Mouse (Mus musculus): ENCODE measurements around the gene Rcsd1.
"Not testable (repeated sequence)": the region's sequence is repeated elsewhere in the genome, so short reads cannot be mapped to it uniquely, and the experiment has no call there.

Rcsd1 gene

GRCm38 (mm10) chr1:165689845-165690244, 19.7 kb downstream of the Rcsd1 start:
- no peak for DNase-seq (ENCODE audit: low read depth, low spot score)

DNA sequence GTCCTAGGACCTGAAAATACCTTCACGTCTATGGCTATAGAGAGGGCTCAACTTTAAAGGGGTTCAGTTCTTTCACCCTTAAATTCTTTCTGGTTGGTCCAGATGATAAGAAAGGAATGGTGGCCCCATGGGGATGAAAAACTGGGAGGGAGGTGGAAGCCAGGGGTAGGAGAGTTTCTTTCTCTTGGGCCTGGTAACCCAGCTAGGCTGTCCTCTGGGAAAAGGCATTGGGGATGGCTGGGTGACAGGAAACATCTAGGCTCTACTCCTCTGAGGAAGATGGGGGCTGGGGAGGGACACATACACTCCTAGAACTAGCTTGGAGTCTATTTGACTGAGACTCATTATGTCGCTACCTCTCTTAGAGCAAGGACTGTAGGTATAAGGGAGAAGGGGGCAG, 21.7 kb downstream of the Rcsd1 start:
- no peak for DNase-seq (ENCODE audit: low read depth, low spot score)

GRCm38 (mm10) chr1:165686963-165687362, 22.6 kb downstream of the Rcsd1 start:
- DNase-seq (ENCODE audit: low read depth, low spot score) = no peak

- no peak for DNase-seq (ENCODE audit: low read depth, low spot score)
These were observed 23.2 kb downstream of the Rcsd1 start for GRCm38 (mm10) chr1:165686349-165686748.

DNA sequence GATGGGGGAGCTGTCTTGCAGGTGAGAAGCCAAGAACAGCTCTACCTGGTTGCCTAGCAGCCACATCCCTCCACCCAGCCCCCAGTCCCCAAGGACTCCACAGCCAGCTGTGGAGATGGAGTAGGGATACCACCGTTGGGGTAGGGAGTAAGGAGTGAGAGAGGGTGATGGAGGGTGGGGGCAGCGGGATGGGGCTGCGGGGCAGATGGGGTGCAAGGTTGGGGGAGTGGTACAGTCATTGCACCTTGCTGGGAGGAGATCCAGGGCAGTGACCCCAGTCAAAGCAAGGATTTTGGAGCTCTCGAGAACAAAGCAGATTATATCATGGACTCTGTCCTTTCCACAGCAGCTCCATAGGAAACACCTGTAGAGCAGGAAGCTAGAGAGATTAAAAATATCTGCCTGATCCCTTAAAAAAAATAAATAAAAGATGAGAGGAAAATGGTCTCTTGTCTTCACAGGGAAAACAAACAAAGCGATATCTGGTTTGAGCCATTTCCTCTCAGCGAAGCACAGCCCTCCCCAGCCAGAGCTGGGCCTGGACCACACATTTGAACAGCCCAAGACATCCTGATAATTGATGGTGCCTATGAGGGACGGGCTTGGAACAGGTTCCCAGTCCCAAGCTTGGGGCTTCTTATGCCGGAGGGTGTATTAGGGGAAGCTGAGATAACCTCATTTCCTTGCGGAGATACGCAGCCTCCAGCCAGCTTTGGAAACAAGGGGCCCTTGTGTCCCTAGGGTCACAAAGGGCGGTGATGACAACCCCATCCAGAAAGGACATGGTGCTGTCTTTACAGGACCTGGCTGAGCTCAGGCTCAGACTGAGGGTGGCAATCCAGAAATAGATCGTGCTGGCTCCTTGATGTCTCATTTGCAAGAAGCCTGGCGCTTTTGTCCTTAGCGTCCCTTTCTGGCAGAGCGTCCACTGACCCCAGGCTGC, 25.0 kb downstream of the Rcsd1 start:
- no peak for DNase-seq (ENCODE audit: low read depth, low spot score)

DNA sequence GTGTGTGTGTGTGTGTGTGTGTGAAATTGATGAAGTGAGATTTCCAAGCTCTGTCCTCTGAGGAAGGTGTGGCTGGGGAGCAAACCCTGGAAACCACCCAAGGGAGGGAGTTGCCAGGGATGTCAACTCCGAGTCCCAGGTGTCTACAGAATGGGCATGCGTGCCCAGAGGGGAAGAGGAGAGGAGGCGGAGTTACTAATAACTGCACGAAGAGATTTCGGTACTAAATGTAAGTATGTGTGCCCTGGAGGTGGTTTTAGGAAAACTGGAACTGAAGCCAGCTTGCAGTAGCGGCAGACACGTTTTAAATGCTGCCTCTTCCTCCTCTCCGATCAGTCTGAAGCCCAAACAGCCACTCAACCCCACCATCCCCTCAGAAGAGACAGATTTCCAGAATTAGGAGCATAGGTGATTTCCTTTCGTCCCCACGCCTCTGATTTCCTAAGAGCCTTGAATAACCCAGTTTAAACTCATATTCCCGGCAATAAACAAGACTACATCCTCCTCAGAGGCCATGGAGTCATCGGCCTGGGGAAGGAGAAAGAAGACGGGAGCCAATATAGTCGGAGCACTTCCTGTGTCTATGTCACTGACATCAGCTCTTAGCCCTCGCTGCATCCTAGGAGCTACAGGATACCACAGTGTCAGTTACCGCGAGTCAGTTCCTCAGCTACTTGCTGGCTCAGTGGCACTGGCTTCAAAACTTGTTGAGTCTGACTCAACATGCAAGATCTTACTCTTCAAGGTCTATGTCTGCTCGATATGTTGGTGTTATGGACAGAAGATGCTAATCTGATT, 27.3 kb downstream of the Rcsd1 start:
- DNase-seq (ENCODE audit: low read depth, low spot score) = no peak

DNA sequence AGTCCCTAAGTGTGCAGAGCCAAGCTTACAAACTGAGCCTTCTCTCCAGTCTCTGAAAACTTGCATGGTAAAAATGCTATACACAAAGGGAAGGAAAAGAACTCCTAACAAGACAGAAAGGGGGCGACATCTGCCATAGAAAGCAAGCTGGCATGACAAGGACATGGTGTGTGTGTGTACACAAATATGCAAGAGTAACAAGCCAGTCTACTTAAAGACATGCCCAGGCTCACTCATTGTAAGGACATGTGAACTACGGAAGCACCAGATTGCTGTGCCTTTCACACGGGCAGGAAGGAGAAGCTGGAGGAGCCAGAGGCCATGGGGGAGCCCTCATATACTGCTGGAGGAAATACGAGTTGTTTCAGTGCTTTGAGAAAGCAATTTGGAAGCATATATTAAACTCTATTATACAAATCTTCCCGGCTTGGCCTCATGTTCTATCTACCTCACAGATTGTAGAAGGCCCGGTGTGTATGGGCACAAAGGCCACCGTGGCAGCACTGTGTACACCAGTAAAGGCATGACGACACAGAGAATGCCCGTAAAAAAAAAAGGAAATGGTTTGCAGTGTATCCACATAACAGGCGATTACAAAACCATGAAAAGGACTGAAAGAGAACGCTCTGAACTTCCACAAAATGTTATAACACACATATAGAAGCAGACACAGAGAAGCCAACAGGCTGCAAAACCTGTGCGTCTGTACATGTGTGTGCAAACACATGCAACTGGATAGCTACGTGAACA, 28.3 kb downstream of the Rcsd1 start:
- DNase-seq (ENCODE audit: low read depth, low spot score) = no peak

- not testable (repeated sequence) for DNase-seq (ENCODE audit: low read depth, low spot score)
These were observed 29.5 kb downstream of the Rcsd1 start for GRCm38 (mm10) chr1:165680086-165680485.

DNA sequence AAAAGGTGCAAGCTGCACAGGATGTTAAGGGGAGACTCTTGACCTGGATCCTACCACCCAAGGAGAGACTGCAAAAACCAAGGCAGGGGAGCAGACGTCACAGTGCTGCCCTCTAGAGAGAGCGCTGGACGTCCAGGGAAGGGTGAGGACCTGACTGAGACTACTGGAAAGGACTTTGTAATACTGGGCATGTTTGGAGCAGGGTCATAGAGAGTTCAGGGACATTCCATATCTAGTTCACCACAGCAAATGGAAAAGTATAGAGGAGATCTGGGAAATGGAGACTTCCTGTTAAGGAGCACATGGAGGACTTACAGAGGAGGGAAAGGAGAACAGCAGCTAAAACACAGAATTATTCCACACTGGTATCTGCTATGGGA, 29.9 kb downstream of the Rcsd1 start:
- DNase-seq (ENCODE audit: low read depth, low spot score) = no peak

DNA sequence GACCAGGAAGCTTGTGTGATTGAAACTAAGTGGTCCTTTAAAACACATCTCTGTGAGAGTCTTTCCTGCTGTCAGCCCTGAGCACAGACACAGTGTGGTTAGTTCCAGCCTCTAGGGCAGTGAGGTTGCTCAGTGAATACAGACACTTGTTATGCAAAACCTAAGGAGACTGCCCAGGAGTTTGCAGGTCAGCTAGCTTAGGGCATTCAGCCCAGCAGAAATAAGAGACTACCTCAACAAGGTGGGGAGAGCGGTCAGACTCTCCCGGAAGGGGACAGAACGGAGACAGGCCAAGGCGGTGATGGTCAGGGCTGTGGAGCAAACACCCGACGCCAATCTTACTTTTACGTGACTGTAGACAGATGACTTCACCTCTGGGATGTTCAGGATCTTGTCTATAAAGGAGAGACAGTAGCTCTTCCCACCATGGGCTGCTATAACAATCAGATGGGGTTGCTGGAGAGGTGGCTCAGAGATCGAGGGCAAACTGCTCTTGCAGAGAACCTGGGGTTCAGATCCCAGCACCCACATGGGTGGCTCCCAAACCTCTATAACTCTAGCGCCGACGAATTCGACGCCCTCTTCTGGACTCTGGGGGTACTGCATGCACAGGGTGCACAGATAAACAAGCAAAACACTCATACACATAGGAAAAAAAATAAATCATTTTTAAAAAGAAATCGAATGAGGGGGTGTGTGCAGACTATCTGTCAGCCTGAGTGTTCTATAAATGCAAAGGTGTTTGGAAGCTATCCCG, 30.5 kb downstream of the Rcsd1 start:
- DNase-seq (ENCODE audit: low read depth, low spot score) = no peak

DNA sequence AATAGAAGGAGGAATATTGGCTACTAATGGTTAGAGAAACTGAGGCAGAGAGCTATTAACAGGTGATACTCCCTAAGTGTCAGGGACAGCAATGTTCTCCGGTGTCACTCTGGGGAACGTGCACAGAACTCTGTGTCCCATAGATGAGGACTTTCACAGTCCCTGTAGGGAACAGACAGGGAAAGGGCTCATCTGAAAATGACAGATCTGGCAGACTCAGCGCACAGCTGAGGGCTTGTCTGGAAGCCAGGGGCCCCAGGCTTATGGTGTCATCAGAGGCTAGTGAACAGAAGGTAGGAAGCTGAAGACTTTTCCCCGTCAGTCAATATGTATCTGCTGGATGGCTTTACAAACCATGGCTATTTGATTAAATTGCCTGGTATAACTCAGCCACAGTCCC, 32.0 kb downstream of the Rcsd1 start:
- DNase-seq (ENCODE audit: low read depth, low spot score) = no peak

GRCm38 (mm10) chr1:165676993-165677392, 32.6 kb downstream of the Rcsd1 start:
- no peak for DNase-seq (ENCODE audit: low read depth, low spot score)

DNA sequence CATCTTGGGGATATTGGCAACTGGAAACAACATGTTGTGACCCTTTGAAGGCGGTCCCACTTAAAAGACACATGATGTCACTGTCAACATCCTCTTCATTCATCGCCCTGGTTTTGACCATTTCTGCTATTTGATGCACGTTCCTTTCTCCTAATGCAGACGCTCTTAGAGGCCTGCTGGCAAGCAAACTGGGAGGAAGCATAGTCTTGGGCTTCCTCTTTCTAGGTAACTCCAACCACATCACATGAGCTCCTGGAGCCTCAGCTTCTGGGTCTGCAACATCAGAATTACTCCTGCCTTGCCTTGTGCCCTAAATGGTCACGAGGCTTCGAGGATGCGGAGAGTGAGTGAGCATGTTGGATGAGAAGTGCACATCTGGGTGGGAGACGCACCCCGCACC, 34.4 kb downstream of the Rcsd1 start:
- no peak for DNase-seq (ENCODE audit: low read depth, low spot score)

GRCm38 (mm10) chr1:165672355-165672754, 37.2 kb downstream of the Rcsd1 start:
- no peak for DNase-seq (ENCODE audit: low read depth, low spot score)

- no peak for DNase-seq (ENCODE audit: low read depth, low spot score)
These were observed 39.5 kb downstream of the Rcsd1 start for GRCm38 (mm10) chr1:165670056-165670455.

- no peak for DNase-seq (ENCODE audit: low read depth, low spot score)
These were observed 40.7 kb downstream of the Rcsd1 start for GRCm38 (mm10) chr1:165668904-165669303.

- DNase-seq (ENCODE audit: low read depth, low spot score) = no peak
These were observed 42.2 kb downstream of the Rcsd1 start for GRCm38 (mm10) chr1:165667380-165667779.

- no peak for DNase-seq (ENCODE audit: low read depth, low spot score)
These were observed 42.6 kb downstream of the Rcsd1 start for GRCm38 (mm10) chr1:165666944-165667343.

GRCm38 (mm10) chr1:165665758-165666157, 43.8 kb downstream of the Rcsd1 start:
- DNase-seq (ENCODE audit: low read depth, low spot score) = no peak

GRCm38 (mm10) chr1:165663277-165663676, 46.3 kb downstream of the Rcsd1 start:
- DNase-seq (ENCODE audit: low read depth, low spot score) = no peak
